Mouse (Mus musculus) 3T3-L1 (cell line): ENCODE measurements at regions not wholly inside any gene's neighbourhood (a gene's known extent, or its start where the extent isn't known, plus 50 kb on each side); places are given as distances from the start of the nearest gene placed in this dataset.
A peak's percentile ranks its signal among the peaks of the same experiment; 100 is the strongest.

ENCODE experiments used
- DNase-seq: peaks from one replicate; pipeline ENCODE4 v3.0.0-alpha.2; 2015; ENCODE audit warnings: low read depth, low spot score

DNA sequence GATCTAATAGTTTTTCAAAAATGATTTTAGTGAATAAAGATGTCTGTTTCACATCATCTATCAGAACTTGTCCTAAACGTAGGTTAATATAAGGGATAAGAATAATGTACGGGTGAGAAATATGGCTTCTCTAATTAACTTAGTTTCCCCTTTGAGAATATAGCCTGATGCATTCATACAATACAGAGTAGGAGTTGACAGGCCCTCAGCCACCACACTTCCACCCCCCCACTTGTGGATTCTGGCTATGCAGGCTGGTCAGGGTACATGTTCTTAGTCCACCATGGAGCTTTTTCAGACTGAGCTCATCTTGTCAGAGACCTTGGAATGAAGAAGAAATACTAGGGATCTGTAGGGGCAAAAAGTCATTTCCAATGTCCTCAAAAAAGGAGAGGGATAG is 80.1 kb downstream of the Anxa1 start:
- no peak for DNase-seq

DNA sequence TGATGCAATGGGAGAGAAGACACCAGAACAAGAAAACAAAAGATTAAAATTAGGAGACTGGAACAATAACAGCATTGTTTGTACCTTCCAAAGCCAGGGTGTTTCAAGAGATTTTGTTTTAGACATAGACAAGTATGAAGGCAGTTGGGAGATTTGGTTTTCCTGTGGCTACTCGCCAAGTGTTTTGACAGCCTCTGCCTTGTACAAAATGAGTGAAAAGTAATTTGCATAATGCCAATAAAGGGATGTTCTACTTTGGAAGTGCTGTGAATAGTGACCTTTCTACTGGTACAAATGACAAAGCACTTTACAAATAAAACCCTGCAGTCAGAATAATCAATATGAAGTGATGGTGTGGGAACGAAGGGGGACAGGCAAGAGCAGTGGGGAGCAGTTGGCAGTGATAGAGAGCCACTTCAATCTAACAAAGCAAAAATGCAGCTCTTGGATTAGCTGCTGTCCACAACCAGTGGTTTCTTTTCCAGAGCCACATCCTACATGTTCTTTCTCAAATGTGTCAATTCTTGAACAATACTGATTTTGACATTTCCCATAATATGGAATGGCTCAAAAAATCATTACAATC is 90.6 kb downstream of the Anxa1 start:
- no peak for DNase-seq

DNA sequence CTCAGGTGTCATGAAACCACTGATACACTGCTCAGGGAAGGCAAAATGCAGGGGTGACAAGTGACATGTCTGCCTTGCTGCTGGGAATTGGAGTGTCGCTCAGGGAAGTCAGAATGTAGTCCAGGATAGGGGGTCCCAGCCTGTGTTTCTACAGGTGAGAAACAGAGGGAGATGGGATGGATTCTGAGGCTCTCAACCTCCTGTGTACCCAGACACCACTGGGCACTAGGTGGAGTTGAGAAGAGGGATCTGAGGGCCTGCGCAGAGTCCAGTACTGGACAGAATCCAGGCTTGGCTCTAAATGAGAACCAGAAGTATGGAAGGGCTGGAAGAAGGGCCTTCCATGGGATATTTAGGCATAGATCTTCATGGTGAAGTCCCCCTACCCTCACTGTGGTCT is 92.3 kb downstream of the Anxa1 start:
- no peak for DNase-seq

DNA sequence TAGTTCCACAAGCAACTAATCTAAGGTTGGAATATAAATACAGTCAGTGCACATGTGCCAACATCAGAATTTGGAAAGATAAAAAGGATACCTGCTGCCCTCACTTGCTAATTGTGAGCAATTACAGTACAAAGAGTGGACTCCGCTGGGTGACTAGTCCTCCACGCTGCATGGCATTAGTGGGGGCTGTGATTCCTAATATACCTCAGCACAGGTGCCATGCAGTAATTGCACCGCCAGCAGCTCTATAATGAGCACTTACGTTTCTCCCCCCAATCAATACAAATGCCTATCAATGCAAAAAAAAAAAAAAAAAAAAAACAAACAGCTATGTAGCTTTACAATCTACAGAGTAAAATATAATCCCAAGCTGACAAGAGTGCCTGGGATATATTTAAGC is 105.6 kb downstream of the Anxa1 start:
- no peak for DNase-seq

DNA sequence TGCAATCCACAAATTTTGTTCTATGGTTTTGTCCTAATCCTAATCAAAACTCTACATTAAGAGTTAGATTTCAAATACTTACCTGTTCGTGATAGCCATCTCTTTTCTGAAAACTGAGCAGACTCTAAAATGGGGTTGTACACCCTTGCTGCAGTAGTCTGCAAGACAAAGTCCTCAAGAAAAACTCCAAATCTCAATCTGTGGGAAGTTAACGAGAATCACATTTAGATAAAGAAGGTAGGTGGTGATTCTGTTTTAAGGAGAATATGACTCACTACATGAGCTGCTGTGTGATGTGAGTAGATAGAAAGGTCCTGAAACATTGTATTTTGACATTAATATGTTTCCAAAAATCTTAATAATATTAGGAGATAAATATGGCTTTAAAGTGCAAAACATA is 107.6 kb downstream of the Anxa1 start:
- no peak for DNase-seq

DNA sequence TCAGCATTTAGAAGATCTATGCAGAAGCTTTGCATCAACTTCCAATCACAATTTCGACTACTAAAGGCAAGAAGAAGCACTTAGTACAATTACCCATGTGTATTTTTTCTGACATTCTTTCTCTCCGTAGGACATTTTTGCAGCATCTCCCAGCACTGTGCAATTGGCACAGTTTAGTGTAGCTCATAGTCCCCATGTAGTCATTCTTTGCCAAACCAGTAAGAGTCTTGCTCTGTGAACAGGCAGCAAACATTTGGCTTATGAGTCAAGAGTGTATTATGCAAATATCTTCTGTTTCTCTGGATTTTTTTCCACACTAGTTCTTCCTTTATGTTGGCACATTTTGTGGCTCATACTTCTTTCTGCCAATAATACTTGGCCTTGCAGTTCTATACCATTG is 129.2 kb downstream of the Anxa1 start:
- DNase-seq: peak; percentile 44

DNA sequence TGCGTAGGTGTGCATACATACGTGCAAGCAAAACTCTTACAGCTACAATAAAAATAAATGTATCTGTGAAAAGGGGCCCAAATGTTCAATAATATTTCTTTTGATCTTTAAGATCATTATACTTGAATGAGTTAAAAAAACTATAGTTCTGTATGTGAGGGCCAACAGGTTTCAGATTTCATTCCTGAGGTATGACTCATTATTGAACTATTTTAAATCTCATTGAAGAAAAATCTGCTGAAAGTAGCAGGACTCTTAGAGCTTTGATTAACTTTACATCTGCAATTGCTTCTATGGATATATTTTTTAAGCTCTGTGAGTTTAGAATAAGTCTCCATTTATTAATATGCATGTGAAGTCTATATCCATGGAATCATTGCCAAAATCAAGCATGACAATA is 138.6 kb downstream of the Anxa1 start:
- peak; percentile 70 for DNase-seq

DNA sequence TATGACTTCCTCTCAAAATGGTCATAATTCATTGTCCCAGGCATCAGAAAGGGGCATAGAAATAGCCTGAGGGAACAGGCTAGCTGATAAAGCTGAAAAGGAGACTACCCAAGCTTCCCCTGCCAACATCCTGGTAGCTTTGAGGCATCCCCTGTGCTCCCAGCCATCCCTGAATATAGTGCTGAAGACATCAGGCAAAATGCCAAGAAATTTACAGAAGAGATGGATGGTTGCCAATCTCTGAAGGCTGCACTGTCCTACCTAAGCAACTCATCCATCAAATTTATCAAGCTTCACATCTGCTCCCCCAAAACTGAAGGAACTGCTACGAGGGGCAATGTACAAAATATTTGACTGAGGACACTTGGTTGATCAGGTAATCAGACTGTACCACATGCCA is 146.9 kb downstream of the Anxa1 start:
- no peak for DNase-seq

DNA sequence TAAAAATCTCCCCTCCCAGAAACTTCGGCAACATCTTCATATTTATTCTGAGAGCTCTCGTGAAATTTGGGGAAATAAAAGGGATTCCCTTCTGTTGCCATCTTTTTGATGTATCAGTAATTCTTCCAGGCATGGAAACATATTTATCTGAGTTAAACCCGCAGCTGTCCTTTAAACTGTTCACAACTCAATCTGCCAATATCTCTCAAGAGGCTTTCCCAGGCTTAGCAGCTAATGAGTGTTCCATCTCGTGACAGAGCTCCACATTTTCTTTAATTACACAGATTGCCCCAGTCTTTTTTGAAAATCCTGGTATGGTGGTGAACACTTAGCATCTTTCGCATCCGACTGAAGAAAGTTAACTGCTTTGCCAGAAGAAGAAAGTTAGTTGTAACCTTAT is 149.5 kb downstream of the Anxa1 start:
- DNase-seq: no peak

DNA sequence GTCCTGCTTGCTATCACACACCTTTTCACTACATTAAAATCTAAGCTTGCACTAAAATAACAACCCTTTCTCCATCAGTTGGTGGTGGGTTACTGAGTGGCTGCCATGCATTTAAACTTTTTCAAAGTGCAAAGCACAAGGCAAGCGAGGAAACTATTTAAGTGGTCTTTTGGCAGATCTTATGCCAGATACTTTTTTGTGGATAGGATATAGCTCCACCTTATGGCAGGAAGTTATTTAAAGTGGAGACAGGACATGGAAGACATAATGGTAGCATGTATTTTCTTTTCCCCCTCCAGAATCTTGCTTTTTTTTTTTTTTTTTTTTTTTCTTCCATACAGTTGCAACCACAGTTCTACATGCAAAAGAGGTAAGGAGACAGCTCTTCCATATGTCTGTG is 150.3 kb downstream of the Anxa1 start:
- DNase-seq: peak; percentile 29

DNA sequence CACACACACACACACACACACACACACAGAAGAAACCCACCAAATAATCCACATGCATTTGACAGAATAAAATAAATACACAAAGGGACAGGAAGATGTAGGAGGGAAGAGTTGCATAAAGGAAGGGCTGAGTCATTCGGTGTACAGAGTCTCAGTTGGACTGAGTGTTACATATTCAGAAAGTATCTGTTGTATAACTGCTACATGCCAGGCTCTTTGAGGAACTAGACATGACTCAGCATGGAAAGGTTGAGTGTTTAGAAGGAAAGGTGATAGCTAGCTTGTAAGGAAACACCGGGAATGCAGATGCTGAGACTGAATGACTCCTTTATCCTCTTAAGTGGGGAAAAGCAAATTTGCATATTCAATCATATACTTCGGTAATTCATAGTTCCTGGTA is 151.3 kb downstream of the Anxa1 start:
- DNase-seq: peak; percentile 89

DNA sequence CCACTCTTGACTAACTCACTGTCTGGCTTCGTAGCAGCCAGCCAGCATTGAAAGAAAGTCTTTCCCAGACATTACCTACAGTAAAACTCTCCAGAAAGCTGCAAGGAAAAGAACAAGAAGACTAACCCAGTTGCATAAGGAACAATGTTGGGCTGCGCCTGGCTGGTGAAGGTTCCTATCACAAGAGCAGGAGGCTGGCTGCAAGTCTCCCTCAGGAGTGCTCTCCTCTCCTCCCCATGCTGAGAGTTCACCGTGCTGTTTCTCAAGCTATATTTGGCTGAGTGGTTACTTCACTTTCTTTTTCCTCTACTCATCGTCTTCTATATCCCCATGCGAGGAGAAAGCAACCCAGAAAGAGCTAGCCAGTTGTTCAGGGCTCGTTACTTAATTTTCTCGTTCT is 164.0 kb downstream of the Anxa1 start:
- no peak for DNase-seq

DNA sequence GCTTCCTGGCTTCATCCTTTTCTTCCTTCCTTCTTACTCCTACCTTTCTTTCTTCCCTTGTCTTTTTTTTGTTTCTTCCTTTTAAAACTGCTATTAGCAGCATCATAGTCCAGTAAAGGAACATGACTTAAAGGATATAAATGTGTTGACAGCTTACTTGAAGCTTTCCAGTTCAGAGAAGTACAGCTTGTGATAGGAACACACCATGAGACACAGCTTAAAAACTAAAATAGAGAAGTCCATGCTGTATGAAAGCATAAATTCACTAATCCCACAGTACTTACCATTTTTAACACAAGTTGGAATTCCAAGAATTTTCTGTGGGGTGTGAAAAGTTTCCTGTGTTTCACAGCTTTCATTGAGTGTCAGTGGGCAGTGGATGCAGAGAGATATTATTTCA is 173.4 kb downstream of the Anxa1 start:
- DNase-seq: no peak

DNA sequence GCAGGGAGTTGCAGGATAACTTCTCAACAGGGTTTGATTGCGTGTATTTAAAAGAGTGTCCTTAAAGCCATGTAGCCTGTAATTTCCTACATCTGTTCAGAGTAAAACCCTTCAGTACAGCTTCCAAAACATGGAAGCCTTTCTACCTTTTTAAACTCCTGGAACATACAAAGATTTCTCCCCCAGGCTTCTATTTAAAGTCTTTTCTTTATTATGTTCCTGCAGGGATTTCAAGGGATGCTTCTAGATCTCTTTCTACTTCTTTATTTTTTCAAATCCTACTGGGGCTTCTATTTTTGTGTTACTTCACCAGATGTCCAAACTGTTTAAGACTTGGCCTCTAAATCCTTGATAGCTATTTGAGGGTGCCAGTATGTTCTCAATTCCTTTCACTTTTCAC is 196.2 kb downstream of the Anxa1 start:
- no peak for DNase-seq

DNA sequence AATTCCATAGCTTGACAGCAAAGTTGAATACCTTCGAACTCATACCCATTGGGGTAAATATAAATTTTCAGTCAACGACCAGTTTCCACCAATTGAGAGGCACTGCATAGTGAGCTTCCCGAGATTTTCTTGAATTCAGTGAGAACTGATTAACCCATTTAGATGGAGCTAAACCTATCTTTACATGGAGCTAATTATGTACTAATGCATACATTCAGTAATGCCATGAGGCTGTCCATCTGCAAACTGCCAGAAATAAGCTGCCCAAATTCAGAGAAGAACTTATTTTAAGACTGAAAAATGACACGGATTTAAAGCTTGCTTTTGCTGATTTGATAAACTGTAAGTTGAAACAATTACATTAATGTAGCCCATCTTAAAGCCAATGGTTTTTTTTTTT is 208.9 kb downstream of the Anxa1 start:
- DNase-seq: no peak

DNA sequence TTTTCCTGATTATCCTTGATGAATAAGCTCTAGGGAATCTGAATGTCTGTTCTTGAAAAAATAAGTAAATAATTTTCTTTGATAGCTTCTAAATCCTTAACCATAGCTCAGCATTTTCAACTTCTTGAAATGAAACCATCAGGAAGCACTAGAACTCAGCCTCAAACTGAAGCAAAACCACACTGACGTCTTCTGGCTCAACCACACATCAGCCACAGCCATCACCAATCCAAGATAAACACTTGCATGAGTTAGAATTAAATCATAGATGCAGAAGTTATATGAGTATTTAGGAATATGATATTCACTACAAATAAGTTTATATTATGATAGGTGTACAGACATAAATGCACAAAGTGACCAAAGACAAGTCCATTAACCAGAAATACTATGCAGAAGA is 229.2 kb downstream of the Anxa1 start:
- DNase-seq: peak; percentile 33

DNA sequence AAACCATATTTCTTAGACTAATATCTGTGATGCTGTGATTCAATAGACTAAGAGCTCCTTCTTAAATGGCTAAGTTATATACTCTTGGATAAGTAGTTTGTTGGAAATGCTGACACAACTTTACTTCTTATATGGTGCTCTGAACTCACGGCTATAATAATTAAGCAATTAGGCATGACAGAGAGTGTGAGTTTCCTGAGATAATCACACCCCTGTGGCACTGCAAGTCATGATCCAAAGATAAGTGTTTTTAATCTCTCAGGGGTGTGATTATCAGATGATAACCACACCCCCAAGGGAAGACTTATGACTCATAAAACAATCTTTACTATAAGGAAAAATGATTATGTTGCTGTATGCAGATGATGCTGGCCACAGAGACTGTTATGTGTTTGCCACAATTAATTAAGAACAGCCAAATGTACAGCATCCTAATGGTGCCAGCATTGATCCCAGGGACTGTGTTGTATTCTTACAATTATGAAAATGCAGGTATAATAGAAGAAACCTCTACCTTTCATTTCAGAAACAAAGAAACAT is 234.3 kb downstream of the Anxa1 start:
- DNase-seq: no peak

DNA sequence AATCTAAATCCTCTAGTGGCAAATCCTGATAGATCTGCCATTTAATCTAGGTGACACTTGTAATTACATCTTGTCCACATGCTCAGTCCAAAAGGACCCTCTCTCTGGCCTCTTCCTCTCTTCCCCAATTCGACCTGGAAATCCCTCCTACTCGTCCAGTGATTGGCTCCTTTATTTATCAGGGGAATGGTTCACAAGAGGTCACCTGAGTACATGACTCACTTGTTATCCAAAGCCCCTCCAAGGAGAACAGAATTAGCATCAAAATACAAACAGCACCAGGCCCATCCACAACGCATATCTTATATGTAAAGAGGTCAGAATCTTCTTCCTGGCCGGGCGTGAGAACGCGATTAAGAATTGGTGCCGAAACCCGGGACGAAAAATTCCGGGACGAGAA is 251.2 kb downstream of the Anxa1 start:
- no peak for DNase-seq

DNA sequence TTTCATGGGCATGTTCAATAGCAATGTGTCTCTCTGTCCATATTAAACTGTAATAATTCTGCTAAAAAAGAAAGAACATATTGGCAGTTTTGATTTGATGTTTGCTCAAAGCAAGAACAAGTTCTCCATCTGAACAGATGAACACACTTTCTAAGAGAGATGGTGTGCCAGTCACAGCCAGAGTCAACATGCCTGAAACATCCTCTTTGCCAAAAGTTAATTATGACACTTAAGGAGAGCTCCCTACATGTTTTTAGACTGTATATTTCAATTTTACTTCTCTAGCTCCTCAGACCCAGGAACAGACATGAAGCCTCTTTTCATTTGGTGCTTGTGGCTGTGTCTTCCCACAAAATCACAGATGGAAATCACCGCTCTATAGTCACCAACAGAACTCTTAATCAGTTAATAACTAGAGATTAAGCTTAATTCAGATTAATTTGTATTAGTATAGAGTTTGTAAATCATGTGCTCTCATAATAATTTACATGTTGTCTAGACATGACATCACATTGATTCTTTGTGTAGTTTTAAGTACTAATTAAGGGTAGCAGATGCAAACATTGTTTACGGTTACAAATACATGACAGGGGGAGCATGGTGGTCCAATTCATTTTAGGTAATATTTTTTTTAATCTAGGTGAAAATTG is 267.1 kb downstream of the Anxa1 start:
- DNase-seq: no peak

DNA sequence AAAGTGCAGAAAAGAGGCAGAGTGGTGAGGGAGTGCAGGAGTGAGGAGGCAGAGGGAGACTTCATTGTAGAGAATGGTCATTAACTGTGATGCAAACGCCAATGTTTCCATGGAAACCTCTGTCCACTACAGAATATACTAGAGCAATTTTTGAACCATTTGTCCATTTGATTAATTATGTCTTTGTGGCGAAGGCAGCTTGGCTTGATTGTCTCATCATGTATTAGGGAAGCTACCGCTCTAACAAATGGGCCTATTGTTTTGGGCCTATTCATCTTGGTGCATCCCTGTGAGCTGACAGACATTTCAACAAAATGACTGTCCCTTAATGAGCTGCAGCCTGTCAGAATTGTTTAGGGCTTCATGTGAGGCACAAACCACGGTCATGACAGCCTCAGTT is 268.3 kb downstream of the Anxa1 start:
- DNase-seq: no peak

DNA sequence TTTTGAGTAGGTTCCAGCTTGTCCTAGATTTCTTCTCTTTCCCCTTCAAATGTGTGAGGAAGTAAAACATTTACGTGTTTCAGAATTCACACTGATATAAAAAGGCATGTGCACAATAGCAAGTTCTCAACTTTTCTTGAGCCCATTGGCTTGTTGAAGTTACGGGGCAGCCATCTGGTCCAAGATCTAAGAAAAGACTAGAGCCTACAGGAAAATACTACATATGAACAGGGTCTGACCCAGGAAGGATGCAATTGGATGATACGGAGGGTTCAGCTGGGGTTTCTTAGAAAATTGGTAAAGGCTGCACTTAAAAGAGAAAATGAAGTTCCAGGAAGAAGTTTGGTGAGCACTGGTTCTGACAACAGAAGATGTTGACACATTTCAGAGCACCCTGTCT is 276.5 kb downstream of the Anxa1 start:
- no peak for DNase-seq
